In genomic region chr11:69695046-69695360, GRCm38 (mm10) we compare ENCODE assay signal across 7 mouse cellular contexts. TPM values are rescaled to one million over a fixed set of nuclear protein-coding genes. Genes with fewer than 3 reads are reported as not detected.
A peak's percentile ranks its signal among the peaks of the same experiment; 100 is the strongest.
DNase-seq lines count a peak whose midpoint lies in the region; ATAC-seq and TF ChIP-seq lines count a peak whose summit lies in the region.

No protein-coding gene starts in this region.

- H3K9me3 ChIP-seq in lung, embryonic 16.5 days (ENCODE audit: control insufficient read depth, low read length): no peaks in the 10 kb centered on the region
- no peaks in the 10 kb centered on the region for H3K9me3 ChIP-seq in forebrain, embryonic 13.5 days (replicated peaks)
- no peaks in the 10 kb centered on the region for H3K9me3 ChIP-seq in limb, embryonic 13.5 days

- H3K4me1 ChIP-seq in lung, embryonic 16.5 days (replicated peaks; ENCODE audit: control insufficient read depth, insufficient read depth, low read length): peaks cover 12% of the 10 kb centered on the region; the same call in 1 of the 2 replicates
- peaks cover 12% of the 10 kb centered on the region for H3K4me1 ChIP-seq in forebrain, embryonic 13.5 days
- H3K4me1 ChIP-seq in limb, embryonic 13.5 days: peaks cover 15% of the 10 kb centered on the region
- H3K4me1 ChIP-seq in small intestine, adult 2 months (ENCODE audit: control insufficient read depth, insufficient read depth, insufficient read length, low read length): peaks cover 20% of the 10 kb centered on the region

- no peaks in the 10 kb centered on the region for H3K27me3 ChIP-seq in lung, embryonic 16.5 days (ENCODE audit: control insufficient read depth, insufficient read depth, low read depth, low read length)
- H3K27me3 ChIP-seq in forebrain, embryonic 13.5 days: 0 out of 2 replicates have a peak, but pooled peaks cover 7% of the 10 kb centered on the region
- H3K27me3 ChIP-seq in limb, embryonic 13.5 days: no peaks in the 10 kb centered on the region
- H3K27me3 ChIP-seq in small intestine, adult 2 months (ENCODE audit: control insufficient read depth, insufficient read depth, low read length): no peaks in the 10 kb centered on the region

- peak overlapping the region; percentile 92 for H3K9ac ChIP-seq in lung, embryonic 16.5 days (ENCODE audit: low read length)
- H3K9ac ChIP-seq in forebrain, embryonic 13.5 days: peak overlapping the region; percentile 78
- peak overlapping the region; percentile 79 for H3K9ac ChIP-seq in limb, embryonic 13.5 days

- 21% methylated on average over 6 of the region's 6 CpGs for WGBS in lung, embryonic 16.5 days
- WGBS in forebrain, embryonic 13.5 days: 25% methylated on average over 6 of the region's 6 CpGs
- 18% methylated on average over 6 of the region's 6 CpGs for WGBS in limb, embryonic 13.5 days
- WGBS in small intestine, adult 2 months: 60% methylated on average over 6 of the region's 6 CpGs

- H3K4me3 ChIP-seq in lung, embryonic 16.5 days (ENCODE audit: low read length): peak overlapping the region; percentile 67
- peak overlapping the region; percentile 47; the same call in 1 of the 2 replicates for H3K4me3 ChIP-seq in forebrain, embryonic 13.5 days
- H3K4me3 ChIP-seq in limb, embryonic 13.5 days: peak overlapping the region; percentile 57
- H3K4me3 ChIP-seq in small intestine, adult 2 months (ENCODE audit: low read depth, low read length): peak overlapping the region; percentile 57

- ATAC-seq in lung, embryonic 16.5 days (ENCODE audit: low read depth): peak; percentile 29
- ATAC-seq in forebrain, embryonic 13.5 days: no peak
- peak; percentile 58; the same call in 1 of the 2 replicates for ATAC-seq in limb, embryonic 13.5 days (ENCODE audit: low FRiP score, low read depth)

- peak overlapping the region; percentile 89 for H3K27ac ChIP-seq in lung, embryonic 16.5 days (ENCODE audit: low read length)
- H3K27ac ChIP-seq in forebrain, embryonic 13.5 days: no peak overlapping the region
- H3K27ac ChIP-seq in limb, embryonic 13.5 days: peak overlapping the region; percentile 81
- peak overlapping the region; percentile 45; the same call in 1 of the 2 replicates for H3K27ac ChIP-seq in small intestine, adult 2 months (ENCODE audit: insufficient read depth, low read depth, low read length)

- peak overlapping the region; percentile 95 for H3K4me2 ChIP-seq in lung, embryonic 16.5 days (ENCODE audit: low read depth, low read length)
- peak overlapping the region; percentile 92 for H3K4me2 ChIP-seq in forebrain, embryonic 13.5 days
- H3K4me2 ChIP-seq in limb, embryonic 13.5 days (replicated peaks): peak overlapping the region; percentile 91

- TF ChIP-seq CTCF in small intestine, adult 2 months (IDR thresholded peaks at IDR 0.05; ENCODE audit: extremely low read depth, insufficient read length, insufficient replicate concordance, low read depth, low read length): no peak

- no peaks in the 10 kb centered on the region for H3K36me3 ChIP-seq in lung, embryonic 16.5 days (ENCODE audit: control insufficient read depth, insufficient read depth, low read length)
- H3K36me3 ChIP-seq in forebrain, embryonic 13.5 days (ENCODE audit: poor library complexity, severe bottlenecking): no peaks in the 10 kb centered on the region
- no peaks in the 10 kb centered on the region for H3K36me3 ChIP-seq in limb, embryonic 13.5 days
- peaks cover 9% of the 10 kb centered on the region; the same call in 1 of the 2 replicates for H3K36me3 ChIP-seq in small intestine, adult 2 months (ENCODE audit: control insufficient read depth, insufficient read depth, low read length)

- intact Hi-C loops in gastrocnemius, postnatal 14 days (cut with DNase I; ENCODE audit: low total_unique reads): no loop called here

- DNase-seq in lung, postnatal 10 days: no peak
- no peak for DNase-seq in gastrocnemius, postnatal 14 days
- no peak for DNase-seq in c-Kit-positive CD71-positive TER-119-positive erythroid progenitor cells, embryonic 14.5 days (ENCODE audit: low spot score)

- no peak for TF ChIP-seq POLR2A in small intestine, adult 2 months (IDR thresholded peaks at IDR 0.05; ENCODE audit: low read depth, low read length)

RNA-seq across cellular contexts. Expression of gene Tnfsf12, which starts 0.6 kb away (rescaled TPM):
- 10.6 and 12.8 TPM in 2 replicates for polyA plus RNA-seq in lung, embryonic 16.5 days (2015; fragmentation: Nextera tagmentation; extraction: Ambion mirVana)
- polyA plus RNA-seq in forebrain, embryonic 13.5 days (2015; fragmentation: Nextera tagmentation; extraction: Ambion mirVana): 1.00 and 1.1 TPM in 2 replicates
- 5.9 and 8.0 TPM in 2 replicates for polyA plus RNA-seq in limb, embryonic 13.5 days (2015; fragmentation: Nextera tagmentation; extraction: Ambion mirVana)
- 11.9 and 13.7 TPM in 2 replicates for polyA plus RNA-seq in small intestine, adult 2 months (2012; rRNA removed)
- total RNA-seq in gastrocnemius, postnatal 14 days (2021): 10 to 100 TPM; 14.0 to 14.8 TPM

RNA-seq across cellular contexts. Expression of gene Tnfsfm13, which starts 0.9 kb away (rescaled TPM):
- 5.0 and 5.4 TPM in 2 replicates for polyA plus RNA-seq in lung, embryonic 16.5 days (2015; fragmentation: Nextera tagmentation; extraction: Ambion mirVana)
- 0.45 and 0.87 TPM in 2 replicates for polyA plus RNA-seq in forebrain, embryonic 13.5 days (2015; fragmentation: Nextera tagmentation; extraction: Ambion mirVana)
- 3.7 and 4.4 TPM in 2 replicates for polyA plus RNA-seq in limb, embryonic 13.5 days (2015; fragmentation: Nextera tagmentation; extraction: Ambion mirVana)
- 1.8 and 2.3 TPM in 2 replicates for polyA plus RNA-seq in small intestine, adult 2 months (2012; rRNA removed)
- total RNA-seq in gastrocnemius, postnatal 14 days (2021): 1 to 10 TPM; 2.2 to 3.0 TPM

RNA-seq across cellular contexts. Expression of gene Tnfsf13, which starts 9.4 kb away (rescaled TPM):
- 0.89 and 1.2 TPM in 2 replicates for polyA plus RNA-seq in lung, embryonic 16.5 days (2015; fragmentation: Nextera tagmentation; extraction: Ambion mirVana)
- polyA plus RNA-seq in forebrain, embryonic 13.5 days (2015; fragmentation: Nextera tagmentation; extraction: Ambion mirVana): 0.15 and 0.43 TPM in 2 replicates
- polyA plus RNA-seq in limb, embryonic 13.5 days (2015; fragmentation: Nextera tagmentation; extraction: Ambion mirVana): 0.33 TPM in 1 of 2 replicates, not detected in the other
- polyA plus RNA-seq in small intestine, adult 2 months (2012; rRNA removed): 6.9 and 11.6 TPM in 2 replicates
- total RNA-seq in gastrocnemius, postnatal 14 days (2021): 1 to 10 TPM; 1.3 to 1.8 TPM

RNA-seq across cellular contexts. Expression of gene Senp3, which starts 13.1 kb away (rescaled TPM):
- 69.3 and 70.6 TPM in 2 replicates for polyA plus RNA-seq in lung, embryonic 16.5 days (2015; fragmentation: Nextera tagmentation; extraction: Ambion mirVana)
- 93.7 and 99.6 TPM in 2 replicates for polyA plus RNA-seq in forebrain, embryonic 13.5 days (2015; fragmentation: Nextera tagmentation; extraction: Ambion mirVana)
- 123 and 125 TPM in 2 replicates for polyA plus RNA-seq in limb, embryonic 13.5 days (2015; fragmentation: Nextera tagmentation; extraction: Ambion mirVana)
- 15.4 and 24.6 TPM in 2 replicates for polyA plus RNA-seq in small intestine, adult 2 months (2012; rRNA removed)
- 10 to 100 TPM; 22.4 to 23.2 TPM for total RNA-seq in gastrocnemius, postnatal 14 days (2021)

RNA-seq across cellular contexts. Expression of gene Eif4a1, which starts 22.8 kb away (rescaled TPM):
- 539 and 624 TPM in 2 replicates for polyA plus RNA-seq in lung, embryonic 16.5 days (2015; fragmentation: Nextera tagmentation; extraction: Ambion mirVana)
- 654 and 701 TPM in 2 replicates for polyA plus RNA-seq in forebrain, embryonic 13.5 days (2015; fragmentation: Nextera tagmentation; extraction: Ambion mirVana)
- 560 and 570 TPM in 2 replicates for polyA plus RNA-seq in limb, embryonic 13.5 days (2015; fragmentation: Nextera tagmentation; extraction: Ambion mirVana)
- polyA plus RNA-seq in small intestine, adult 2 months (2012; rRNA removed): 92.1 and 134 TPM in 2 replicates
- 100 to 1,000 TPM; 141 to 170 TPM for total RNA-seq in gastrocnemius, postnatal 14 days (2021)
